Comparison of ENCODE assay signal across 8 mouse cellular contexts in the genomic region with DNA sequence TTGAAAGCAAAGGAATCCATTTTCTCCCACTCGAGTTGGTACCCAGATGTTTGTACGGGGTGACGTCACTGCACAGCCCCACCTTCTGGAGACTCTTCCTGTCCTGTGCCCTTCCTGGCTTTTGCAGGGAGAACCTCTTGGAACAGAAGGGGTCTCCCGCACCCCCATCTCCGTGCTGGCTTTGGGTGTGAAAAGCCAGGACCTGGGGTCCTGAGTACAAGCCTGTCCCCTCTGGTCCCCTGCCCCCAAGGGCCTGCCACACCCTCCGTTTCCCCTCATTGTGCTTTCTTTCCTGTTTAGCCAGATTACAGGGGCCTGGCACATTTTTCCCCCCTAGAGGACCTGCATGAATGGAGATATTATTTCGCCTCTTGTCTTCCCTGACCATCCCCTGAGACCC. TPM values are rescaled to one million over a fixed set of nuclear protein-coding genes. Genes with fewer than 3 reads are reported as not detected.
DNase-seq lines count a peak whose midpoint lies in the region; ATAC-seq lines count a peak whose summit lies in the region.

No protein-coding gene starts in this region.

- H3K9me3 ChIP-seq in forebrain, embryonic 11.5 days (ENCODE audit: control insufficient read depth, low read length) = no peaks in the 10 kb centered on the region
- H3K9me3 ChIP-seq in heart, embryonic 14.5 days (ENCODE audit: control insufficient read depth, low read length) = no peaks in the 10 kb centered on the region
- no peaks in the 10 kb centered on the region for H3K9me3 ChIP-seq in kidney, embryonic 16.5 days (ENCODE audit: low read length)

- ATAC-seq in forebrain, embryonic 11.5 days (replicated peaks; ENCODE audit: low FRiP score) = no peak
- peak; percentile 33; the same call in 1 of the 2 replicates for ATAC-seq in heart, embryonic 14.5 days (ENCODE audit: insufficient number of reproducible peaks, insufficient read depth, low FRiP score, low read depth)
- no peak for ATAC-seq in kidney, embryonic 16.5 days (ENCODE audit: low FRiP score, low TSS enrichment)
- ATAC-seq in inflammation-experienced regulatory T-cells, adult 6 months = no peak

- no peak for DNase-seq in forebrain, embryonic 11.5 days (ENCODE audit: low spot score)
- DNase-seq in lung, postnatal 4 days = peak; percentile 60 to 79
- DNase-seq in layer of hippocampus, adult 11-12 months (ENCODE audit: low spot score) = no peak
- DNase-seq in right cerebral cortex, postnatal 36 days (ENCODE audit: low spot score in 2 of 2) = no peak
- no peak for DNase-seq in spleen, adult 18-20 months

- no peaks in the 10 kb centered on the region for H3K36me3 ChIP-seq in forebrain, embryonic 11.5 days (ENCODE audit: control insufficient read depth, insufficient read depth, low read length)
- 0 out of 2 replicates have a peak, but pooled peaks cover 13% of the 10 kb centered on the region for H3K36me3 ChIP-seq in heart, embryonic 14.5 days (ENCODE audit: control insufficient read depth, insufficient read depth, low read length)
- H3K36me3 ChIP-seq in kidney, embryonic 16.5 days (ENCODE audit: insufficient read depth, low read length) = peaks cover 9% of the 10 kb centered on the region; the same call in 1 of the 2 replicates

- H3K9ac ChIP-seq in forebrain, embryonic 11.5 days (ENCODE audit: low read length) = no peak overlapping the region
- H3K9ac ChIP-seq in heart, embryonic 14.5 days (ENCODE audit: low read length) = no peak overlapping the region
- H3K9ac ChIP-seq in kidney, embryonic 16.5 days (replicated peaks; ENCODE audit: low read length) = peak overlapping the region; percentile 55

- H3K4me1 ChIP-seq in forebrain, embryonic 11.5 days (replicated peaks; ENCODE audit: control insufficient read depth, insufficient read depth, low read length) = peaks cover 17% of the 10 kb centered on the region
- H3K4me1 ChIP-seq in heart, embryonic 14.5 days (ENCODE audit: control insufficient read depth in 2 of 2, insufficient read depth in 2 of 2, low read length in 2 of 2) = peaks cover 36 to 44% of the 10 kb centered on the region in 2 experiments
- H3K4me1 ChIP-seq in kidney, embryonic 16.5 days (ENCODE audit: insufficient read depth, low read length) = peaks cover 43% of the 10 kb centered on the region

- H3K4me2 ChIP-seq in forebrain, embryonic 11.5 days (ENCODE audit: low read depth, low read length, severe bottlenecking) = no peak overlapping the region
- 0 out of 2 replicates have a peak overlapping the region, but pooled peaks have one; percentile 20 for H3K4me2 ChIP-seq in heart, embryonic 14.5 days (ENCODE audit: low read length)
- H3K4me2 ChIP-seq in kidney, embryonic 16.5 days (replicated peaks; ENCODE audit: low read depth, low read length) = peak overlapping the region; percentile 38

- 0 out of 2 replicates have a peak, but pooled peaks cover 2% of the 10 kb centered on the region for H3K27me3 ChIP-seq in forebrain, embryonic 11.5 days (ENCODE audit: control insufficient read depth, insufficient read depth, low read length)
- no peaks in the 10 kb centered on the region for H3K27me3 ChIP-seq in heart, embryonic 14.5 days (ENCODE audit: control insufficient read depth, insufficient read depth, low read length)
- no peaks in the 10 kb centered on the region for H3K27me3 ChIP-seq in kidney, embryonic 16.5 days (ENCODE audit: insufficient read depth, low read length)

- WGBS in forebrain, embryonic 11.5 days = 35% methylated on average over 7 of the region's 7 CpGs
- 42% methylated on average over 7 of the region's 7 CpGs for WGBS in heart, embryonic 14.5 days
- 37% methylated on average over 7 of the region's 7 CpGs for WGBS in kidney, embryonic 16.5 days

- H3K27ac ChIP-seq in forebrain, embryonic 11.5 days (ENCODE audit: low read depth, low read length) = peak overlapping the region; percentile 14; the same call in 1 of the 2 replicates
- peak overlapping the region; percentile 85 to 91 for H3K27ac ChIP-seq in heart, embryonic 14.5 days (replicated peaks in 1 of 2; ENCODE audit: control insufficient read depth in 1 of 2, insufficient read depth in 1 of 2, low read depth in 2 of 2, low read length in 2 of 2)
- H3K27ac ChIP-seq in kidney, embryonic 16.5 days (ENCODE audit: low read length) = peak overlapping the region; percentile 95

- no peak overlapping the region for H3K4me3 ChIP-seq in forebrain, embryonic 11.5 days (ENCODE audit: low read depth, low read length)
- H3K4me3 ChIP-seq in heart, embryonic 14.5 days (ENCODE audit: control insufficient read depth in 1 of 2, insufficient read depth in 1 of 2, low read depth in 1 of 2, low read length in 2 of 2) = no peak overlapping the region
- 0 out of 2 replicates have a peak overlapping the region, but pooled peaks have one; percentile 9 for H3K4me3 ChIP-seq in kidney, embryonic 16.5 days (ENCODE audit: low read length)

RNA-seq across cellular contexts. Expression of a gene that starts 58.0 kb away (rescaled TPM):
- polyA plus RNA-seq in forebrain, embryonic 11.5 days (2014; fragmentation: Nextera tagmentation; extraction: Ambion mirVana) = 35.0 and 35.2 TPM in 2 replicates
- 92.8 and 94.3 TPM in 2 replicates for polyA plus RNA-seq in heart, embryonic 14.5 days (2014; fragmentation: Nextera tagmentation; extraction: Ambion mirVana)
- 55.5 and 72.3 TPM in 2 replicates for polyA plus RNA-seq in kidney, embryonic 16.5 days (2015; fragmentation: Nextera tagmentation; extraction: Ambion mirVana)
- polyA plus RNA-seq in inflammation-experienced regulatory T-cells, adult 6 months (2017; shearing (Covaris generic)) = 10 to 100 TPM; 18.2 to 32.0 (median 23.3) TPM

Comparison
In these comparisons a context has a peak if more than half of its experiments do, and no peak if none do; other contexts are left out.
1. DNase-seq: peak in lung, postnatal 4 days (2 of 2); none in forebrain, embryonic 11.5 days (single experiment), layer of hippocampus, adult 11-12 months (single experiment), right cerebral cortex, postnatal 36 days (0 of 2) and spleen, adult 18-20 months (0 of 2).
2. H3K27ac ChIP-seq: peak in every context shown above with its lines; median percentile 95 in kidney, embryonic 16.5 days; 88 in heart, embryonic 14.5 days; 14 in forebrain, embryonic 11.5 days.